Mouse (Mus musculus): ENCODE measurements around the gene Med27. TPM values are rescaled to one million over a fixed set of nuclear protein-coding genes. Genes with fewer than 3 reads are reported as not detected.

The Med27 gene
- 48.1 TPM for total RNA-seq (2023)

DNA sequence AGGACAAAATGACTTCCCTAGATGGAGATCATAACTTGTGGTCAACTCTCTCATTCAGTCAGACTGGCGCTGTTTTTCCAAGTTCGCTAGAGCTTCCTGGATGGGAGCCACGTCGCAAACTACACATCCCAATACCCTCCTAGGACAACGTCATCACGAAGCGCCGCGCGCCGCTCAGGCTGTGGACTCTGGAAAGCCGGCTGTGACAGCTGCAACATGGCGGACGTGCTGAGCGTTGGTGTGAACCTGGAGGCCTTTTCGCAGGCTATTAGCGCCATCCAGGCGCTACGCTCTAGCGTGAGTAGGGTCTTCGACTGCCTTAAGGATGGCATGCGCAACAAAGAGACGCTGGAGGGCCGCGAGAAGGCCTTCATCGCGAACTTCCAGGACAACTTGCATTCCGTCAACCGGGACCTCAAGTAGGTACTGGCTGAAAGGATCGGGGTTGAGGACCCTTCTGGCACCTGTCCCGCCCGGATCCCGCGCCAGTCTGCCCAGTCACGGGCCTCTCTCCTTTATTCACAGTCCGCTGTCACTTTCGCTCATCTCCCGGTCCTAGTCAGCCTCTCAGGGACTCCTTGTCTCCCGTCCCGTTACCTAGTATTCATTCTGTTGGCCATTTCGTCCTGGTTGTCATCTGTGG is at the start of gene Med27:
Med27 (plus strand) TSS at position 191 of the 643 bp plus-strand sequence.

Other genes with a start within 250 kb of the Med27 start
- 133 TPM for gene Setx, start 222.6 kb upstream of the Med27 start, total RNA-seq (2023)
- 11.8 TPM for gene Ntng2, start 93.8 kb upstream of the Med27 start, total RNA-seq (2023)

All from CD4-positive naive resting alpha-beta T cell, adult 76 days (primary cell).